Mouse (Mus musculus) midbrain, embryonic 14.5 days (tissue): Measurements from ENCODE around the gene Ptger1. TPM values are rescaled to one million over a fixed set of nuclear protein-coding genes. Genes with fewer than 3 reads are reported as not detected.
A peak's percentile ranks its signal among the peaks of the same experiment; 100 is the strongest.

Experiments used
- ATAC-seq: fragments of 200-750 bp; cut with Nextera tagmentation; 2 replicates; pipeline ENCODE4 v1.8.0; 2017; ENCODE audit warnings: moderate number of reproducible peaks, moderate library complexity; ENCODE audit not compliant: low FRiP score, low TSS enrichment
- DNase-seq: peaks from one replicate; pipeline ENCODE4 v3.0.0-alpha.2; 2015
- H3K27ac ChIP-seq: fragments of 300-500 bp; sonication (generic); replicated peaks from 2 replicates; pipeline ENCODE4 v1.5.1; 2014; ENCODE audit warnings: mild to moderate bottlenecking, low read depth, low read length, moderate library complexity
- H3K27me3 ChIP-seq: fragments of 300-500 bp; sonication (generic); 2 replicates; pipeline ENCODE4 v1.6.1; 2014; ENCODE audit warnings: low read length, control low read depth, mixed read lengths; ENCODE audit not compliant: control insufficient read depth, insufficient read depth
- H3K36me3 ChIP-seq: fragments of 300-500 bp; sonication (generic); 2 replicates; pipeline ENCODE4 v1.6.1; 2014; ENCODE audit warnings: low read length, control low read depth; ENCODE audit not compliant: control insufficient read depth, insufficient read depth
- H3K4me1 ChIP-seq: fragments of 300-500 bp; sonication (generic); 2 replicates; pipeline ENCODE4 v1.6.1; 2014; ENCODE audit warnings: mild to moderate bottlenecking, antibody characterized with exemption, low read length, control low read depth; ENCODE audit not compliant: control insufficient read depth, insufficient read depth
- H3K4me2 ChIP-seq: fragments of 300-500 bp; sonication (generic); 2 replicates; pipeline ENCODE4 v1.6.1; 2014; ENCODE audit warnings: mild to moderate bottlenecking, low read length, moderate library complexity
- H3K4me3 ChIP-seq: fragments of 300-500 bp; sonication (generic); replicated peaks from 2 replicates; pipeline ENCODE4 v1.5.1; 2014; ENCODE audit warnings: low read depth, low read length
- H3K9ac ChIP-seq: fragments of 300-500 bp; sonication (generic); replicated peaks from 2 replicates; pipeline ENCODE4 v1.6.1; 2014; ENCODE audit warnings: mild to moderate bottlenecking, low read length, moderate library complexity
- H3K9me3 ChIP-seq: fragments of 300-500 bp; sonication (generic); 2 replicates; pipeline ENCODE4 v1.6.1; 2016; ENCODE audit warnings: low read length, control low read depth, mixed read lengths; ENCODE audit not compliant: control insufficient read depth
- WGBS: fragments of 180-500 bp; shearing (Covaris S2); extraction: QIAGEN DNeasy Blood & Tissue Kit; methylation state at CpG from one replicate; pipeline ENCODE4 v1.1.7; 2014; 5-methylcytosine and 5-hydroxymethylcytosine counted together
- polyA plus RNA-seq: library from polyadenylated mRNA; unstranded; fragments of >200 nt; fragmentation: Nextera tagmentation; extraction: Ambion mirVana; gene quantifications from 2 replicates; pipeline ENCODE4 v1.2.1, GENCODE M21; 2014

Gene Ptger1
- polyA plus RNA-seq, 1 experiment from 2014 or later: 0.72 TPM

- Histone ChIP-seq H3K9me3 (no peaks in the 10 kb centered on the region), H3K4me2 (peak overlapping the region; percentile 46), H3K27me3 (no peaks in the 10 kb centered on the region), H3K4me1 (peaks cover 13% of the 10 kb centered on the region), H3K36me3 (no peaks in the 10 kb centered on the region; the same call in 1 of the 2 replicates), H3K9ac (no peak overlapping the region), H3K27ac (0 out of 2 replicates have a peak overlapping the region, but pooled peaks have one; percentile 92), H3K4me3 (peak overlapping the region; percentile 85)
- ATAC-seq (no peak), DNase-seq (no peak)
- WGBS: 17% methylated on average over 8 of the region's 8 CpGs
These were observed 48.2 kb downstream of the Ptger1 start for GRCm38 (mm10) chr8:83714676-83715030.

GRCm38 (mm10) chr8:83715031-83715690 lies 48.7 kb downstream of the Ptger1 start, which contains the start of gene Ddx39:
Ddx39 (plus strand) TSS chr8:83715177.
- under 1% methylated on average over 63 of the region's 63 CpGs for WGBS
- H3K27me3 ChIP-seq: no peaks in the 10 kb centered on the region
- peak within 1 kb of the TSS; percentile 96 for H3K4me2 ChIP-seq
- ATAC-seq (peak; percentile 99), DNase-seq (peak; percentile 97)
- peak within 1 kb of the TSS; percentile 79 for H3K9ac ChIP-seq
- H3K9me3 ChIP-seq: no peaks in the 10 kb centered on the region
- peaks cover 3% of the 10 kb centered on the region for H3K36me3 ChIP-seq
- H3K27ac ChIP-seq: peak within 1 kb of the TSS; percentile 92
- H3K4me3 ChIP-seq: peak within 1 kb of the TSS; percentile 85
- peaks cover 13% of the 10 kb centered on the region for H3K4me1 ChIP-seq

GRCm38 (mm10) chr8:83715771-83716170 lies 49.3 kb downstream of the Ptger1 start:
- Histone ChIP-seq H3K9ac (peak overlapping the region; percentile 79), H3K4me3 (peak overlapping the region; percentile 85), H3K9me3 (no peaks in the 10 kb centered on the region), H3K27ac (peak overlapping the region; percentile 92), H3K27me3 (no peaks in the 10 kb centered on the region), H3K36me3 (peaks cover 9% of the 10 kb centered on the region), H3K4me1 (peaks cover 13% of the 10 kb centered on the region), H3K4me2 (peak overlapping the region; percentile 96)
- no peak for DNase-seq
- no peak for ATAC-seq
- WGBS: 1% methylated on average over 17 of the region's 17 CpGs

GRCm38 (mm10) chr8:83716563-83716962 lies 50.1 kb downstream of the Ptger1 start:
- Histone ChIP-seq H3K4me1 (peaks cover 13% of the 10 kb centered on the region), H3K36me3 (peaks cover 17% of the 10 kb centered on the region), H3K27ac (no peak overlapping the region), H3K27me3 (no peaks in the 10 kb centered on the region), H3K9me3 (no peaks in the 10 kb centered on the region), H3K4me2 (peak overlapping the region; percentile 96), H3K4me3 (peak overlapping the region; percentile 85), H3K9ac (no peak overlapping the region; the same call in 1 of the 2 replicates)
- 82% methylated on average over 2 of the region's 2 CpGs for WGBS
- ATAC-seq: no peak
- DNase-seq: no peak

GRCm38 (mm10) chr8:83719048-83719447 lies 52.6 kb downstream of the Ptger1 start:
- ATAC-seq (no peak), DNase-seq (no peak)
- H3K4me2 ChIP-seq: no peak overlapping the region
- 95% methylated on average over 2 of the region's 2 CpGs for WGBS
- peaks cover 42% of the 10 kb centered on the region for H3K36me3 ChIP-seq
- H3K4me1 ChIP-seq: peaks cover 13% of the 10 kb centered on the region
- H3K9ac ChIP-seq: no peak overlapping the region
- no peak overlapping the region for H3K27ac ChIP-seq
- no peaks in the 10 kb centered on the region for H3K9me3 ChIP-seq
- no peaks in the 10 kb centered on the region for H3K27me3 ChIP-seq
- no peak overlapping the region for H3K4me3 ChIP-seq

- H3K4me2 ChIP-seq: no peak overlapping the region
- 84% methylated on average over 2 of the region's 2 CpGs for WGBS
- no peak overlapping the region for H3K9ac ChIP-seq
- ATAC-seq (no peak), DNase-seq (no peak)
- no peaks in the 10 kb centered on the region for H3K9me3 ChIP-seq
- H3K27me3 ChIP-seq: no peaks in the 10 kb centered on the region
- no peak overlapping the region for H3K4me3 ChIP-seq
- H3K4me1 ChIP-seq: peaks cover 13% of the 10 kb centered on the region
- no peak overlapping the region for H3K27ac ChIP-seq
- H3K36me3 ChIP-seq: peaks cover 48% of the 10 kb centered on the region
These were observed 53.2 kb downstream of the Ptger1 start for GRCm38 (mm10) chr8:83719693-83720092.

GRCm38 (mm10) chr8:83721405-83722025 lies 55.0 kb downstream of the Ptger1 start:
- Histone ChIP-seq H3K4me2 (no peak overlapping the region), H3K36me3 (peaks cover 62% of the 10 kb centered on the region)

More at GRCm38 (mm10) chr8:83721405-83722025, 55.0 kb downstream of the Ptger1 start:
- H3K27me3 ChIP-seq: no peaks in the 10 kb centered on the region
- H3K4me1 ChIP-seq: peaks cover 5% of the 10 kb centered on the region; the same call in 1 of the 2 replicates
- no peak overlapping the region for H3K27ac ChIP-seq
- H3K4me3 ChIP-seq: no peak overlapping the region
- H3K9ac ChIP-seq: no peak overlapping the region
- DNase-seq (no peak), ATAC-seq (no peak)
- H3K9me3 ChIP-seq: no peaks in the 10 kb centered on the region
- 96% methylated on average over 25 of the region's 25 CpGs for WGBS
